Mouse (Mus musculus) limb, embryonic 11.5 days (tissue): ENCODE measurements at regions not wholly inside any gene's neighbourhood (a gene's known extent, or its start where the extent isn't known, plus 50 kb on each side); places are given as distances from the start of the nearest gene placed in this dataset.
"Not testable (repeated sequence)": the region's sequence is repeated elsewhere in the genome, so short reads cannot be mapped to it uniquely, and the experiment has no call there.

Experiments
- ATAC-seq: fragments of 200-750 bp; cut with Nextera tagmentation; 2 replicates; pipeline ENCODE4 v1.8.0; 2017; ENCODE audit warnings: low read depth; ENCODE audit not compliant: insufficient number of reproducible peaks, low FRiP score, low TSS enrichment
- DNase-seq: peaks from one replicate; pipeline ENCODE4 v3.0.0-alpha.2; 2015; ENCODE audit warnings: low spot score
- H3K27ac ChIP-seq: fragments of 300-500 bp; sonication (generic); replicated peaks from 2 replicates; pipeline ENCODE4 v1.5.1; 2014; ENCODE audit warnings: low read depth, mild to moderate bottlenecking, low read length
- H3K27me3 ChIP-seq: fragments of 300-500 bp; sonication (generic); 2 replicates; pipeline ENCODE4 v1.6.1; 2014; ENCODE audit warnings: mild to moderate bottlenecking, low read length, mixed read lengths; ENCODE audit not compliant: control insufficient read depth, insufficient read depth
- H3K36me3 ChIP-seq: fragments of 300-500 bp; sonication (generic); 2 replicates; pipeline ENCODE4 v1.6.1; 2014; ENCODE audit warnings: mild to moderate bottlenecking, low read length, moderate library complexity, mixed read lengths; ENCODE audit not compliant: control insufficient read depth, insufficient read depth
- H3K4me1 ChIP-seq: fragments of 300-500 bp; sonication (generic); 2 replicates; pipeline ENCODE4 v1.6.1; 2014; ENCODE audit warnings: low read length, mixed read lengths; ENCODE audit not compliant: control insufficient read depth, insufficient read depth
- H3K4me2 ChIP-seq: fragments of 300-500 bp; sonication (generic); 2 replicates; pipeline ENCODE4 v1.6.1; 2014; ENCODE audit warnings: low read depth, mild to moderate bottlenecking, moderate library complexity; ENCODE audit not compliant: severe bottlenecking
- H3K4me3 ChIP-seq: fragments of 300-500 bp; sonication (generic); 2 replicates; pipeline ENCODE4 v1.5.1; 2014; ENCODE audit warnings: low read depth, low read length
- H3K9ac ChIP-seq: fragments of 300-500 bp; sonication (generic); 2 replicates; pipeline ENCODE4 v1.6.1; 2014; ENCODE audit warnings: mild to moderate bottlenecking, low read length
- H3K9me3 ChIP-seq: fragments of 300-500 bp; sonication (generic); 2 replicates; pipeline ENCODE4 v1.6.1; 2016; ENCODE audit warnings: low read length; ENCODE audit not compliant: control insufficient read depth
- WGBS: fragments of 180-500 bp; shearing (Covaris S2); extraction: QIAGEN DNeasy Blood & Tissue Kit; methylation state at CpG from one replicate; pipeline ENCODE4 v1.1.7; 2014; 5-methylcytosine and 5-hydroxymethylcytosine counted together

- DNase-seq (no peak), ATAC-seq (no peak)
- WGBS: 92% methylated on average over 8 of the region's 8 CpGs
Observed at GRCm38 (mm10) chr8:103693531-103693930, 407.9 kb upstream of the Cdh5 start.

GRCm38 (mm10) chr8:103694331-103694891 is 407.0 kb upstream of the Cdh5 start:
- H3K27ac ChIP-seq: no peak overlapping the region
- H3K4me3 ChIP-seq: no peak overlapping the region
- no peaks in the 10 kb centered on the region for H3K27me3 ChIP-seq
- 16% methylated on average over 7 of the region's 7 CpGs for WGBS
- H3K4me2 ChIP-seq: no peak overlapping the region
- H3K9ac ChIP-seq: no peak overlapping the region
- no peaks in the 10 kb centered on the region for H3K9me3 ChIP-seq
- DNase-seq (peak; percentile 69), ATAC-seq (peak; percentile 87)
- no peaks in the 10 kb centered on the region for H3K36me3 ChIP-seq
- H3K4me1 ChIP-seq: peaks cover 9% of the 10 kb centered on the region

More at GRCm38 (mm10) chr8:103693531-103693930, 407.9 kb upstream of the Cdh5 start:
- Histone ChIP-seq H3K27me3 (no peaks in the 10 kb centered on the region), H3K4me3 (no peak overlapping the region), H3K27ac (no peak overlapping the region), H3K36me3 (no peaks in the 10 kb centered on the region), H3K4me2 (no peak overlapping the region), H3K4me1 (peaks cover 9% of the 10 kb centered on the region), H3K9ac (no peak overlapping the region), H3K9me3 (no peaks in the 10 kb centered on the region)

GRCm38 (mm10) chr8:103699016-103699520 is 402.4 kb upstream of the Cdh5 start:
- no peaks in the 10 kb centered on the region for H3K36me3 ChIP-seq
- H3K27me3 ChIP-seq: no peaks in the 10 kb centered on the region
- no peak overlapping the region for H3K4me3 ChIP-seq
- H3K4me2 ChIP-seq: no peak overlapping the region
- no peak overlapping the region for H3K9ac ChIP-seq
- DNase-seq (no peak), ATAC-seq (no peak)
- H3K4me1 ChIP-seq: peaks cover 5% of the 10 kb centered on the region
- 83% methylated on average over 1 of the region's 1 CpGs for WGBS
- H3K9me3 ChIP-seq: no peaks in the 10 kb centered on the region
- no peak overlapping the region for H3K27ac ChIP-seq

DNA sequence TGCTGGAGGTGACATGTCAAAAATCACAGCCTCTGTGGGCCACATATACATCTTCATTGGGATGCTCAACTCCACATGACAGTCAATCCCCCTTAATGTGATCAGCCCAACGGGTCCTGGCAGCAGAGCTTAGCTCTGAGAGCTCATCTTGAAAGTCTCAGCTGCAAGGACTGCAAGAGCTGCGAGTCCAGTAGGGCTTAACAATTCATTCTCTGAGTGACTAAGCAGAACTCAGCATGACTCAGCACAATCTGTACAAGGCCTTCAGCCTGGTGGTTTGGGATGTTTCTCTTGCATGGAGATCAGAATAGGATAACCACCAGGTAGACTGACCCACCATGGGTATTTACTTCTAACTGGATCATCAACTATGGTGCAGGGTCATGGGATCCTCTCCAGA is 399.2 kb upstream of the Cdh5 start:
- ATAC-seq (no peak), DNase-seq (no peak)
- no peak overlapping the region for H3K4me3 ChIP-seq
- WGBS: 79% methylated on average over 2 of the region's 2 CpGs
- no peaks in the 10 kb centered on the region for H3K36me3 ChIP-seq
- H3K4me1 ChIP-seq: no peaks in the 10 kb centered on the region
- no peak overlapping the region for H3K9ac ChIP-seq
- H3K27ac ChIP-seq: no peak overlapping the region
- no peaks in the 10 kb centered on the region for H3K9me3 ChIP-seq
- H3K4me2 ChIP-seq: no peak overlapping the region
- no peaks in the 10 kb centered on the region for H3K27me3 ChIP-seq

- Histone ChIP-seq H3K36me3 (no peaks in the 10 kb centered on the region), H3K4me1 (no peaks in the 10 kb centered on the region), H3K9me3 (no peaks in the 10 kb centered on the region), H3K27me3 (no peaks in the 10 kb centered on the region), H3K9ac (no peak overlapping the region), H3K4me2 (no peak overlapping the region), H3K4me3 (no peak overlapping the region), H3K27ac (no peak overlapping the region)
- ATAC-seq: no peak
- 76% methylated on average over 2 of the region's 2 CpGs for WGBS
- DNase-seq: no peak
Observed at GRCm38 (mm10) chr8:103706084-103706483, 395.3 kb upstream of the Cdh5 start.

DNA sequence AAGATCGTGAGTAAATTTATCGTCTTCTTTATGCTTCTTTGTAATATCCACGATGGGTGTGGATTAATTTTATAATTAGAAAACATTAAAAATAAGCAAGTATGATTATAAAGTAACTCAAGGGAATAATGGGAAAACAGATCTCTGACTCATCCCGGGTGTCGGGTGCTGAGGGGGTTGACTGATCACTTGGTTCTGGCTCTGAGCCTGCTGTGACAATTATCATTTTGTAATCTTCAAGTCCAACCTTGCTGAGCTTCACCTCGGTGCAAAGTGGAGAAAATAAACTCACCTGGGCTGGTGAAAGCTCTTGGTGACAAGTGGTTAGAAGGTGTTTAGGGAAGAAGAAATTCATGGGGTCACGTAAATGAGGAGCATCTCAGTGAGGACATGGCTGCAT is 390.6 kb upstream of the Cdh5 start:
- H3K9ac ChIP-seq, H3K4me1 ChIP-seq, H3K4me2 ChIP-seq, DNase-seq, H3K36me3 ChIP-seq, H3K27ac ChIP-seq, ATAC-seq, H3K27me3 ChIP-seq, H3K4me3 ChIP-seq, H3K9me3 ChIP-seq: not testable (repeated sequence)
- 86% methylated on average over 7 of the region's 7 CpGs for WGBS

- no peak overlapping the region for H3K27ac ChIP-seq
- ATAC-seq: no peak
- H3K36me3 ChIP-seq: no peaks in the 10 kb centered on the region
- H3K9ac ChIP-seq: no peak overlapping the region
- no peaks in the 10 kb centered on the region for H3K4me1 ChIP-seq
- DNase-seq: no peak
- no peak overlapping the region for H3K4me3 ChIP-seq
- H3K4me2 ChIP-seq: no peak overlapping the region
- no peaks in the 10 kb centered on the region for H3K9me3 ChIP-seq
- no peaks in the 10 kb centered on the region for H3K27me3 ChIP-seq
- 84% methylated on average over 4 of the region's 4 CpGs for WGBS
Observed at GRCm38 (mm10) chr8:103717723-103718122, 383.7 kb upstream of the Cdh5 start.

GRCm38 (mm10) chr8:103733466-103733865 is 368.0 kb upstream of the Cdh5 start:
- Histone ChIP-seq H3K9me3 (no peaks in the 10 kb centered on the region), H3K27me3 (no peaks in the 10 kb centered on the region), H3K9ac (no peak overlapping the region), H3K4me1 (no peaks in the 10 kb centered on the region), H3K4me3 (no peak overlapping the region), H3K36me3 (no peaks in the 10 kb centered on the region), H3K4me2 (no peak overlapping the region), H3K27ac (no peak overlapping the region)
- DNase-seq (no peak), ATAC-seq (no peak)
- 92% methylated on average over 3 of the region's 3 CpGs for WGBS

DNA sequence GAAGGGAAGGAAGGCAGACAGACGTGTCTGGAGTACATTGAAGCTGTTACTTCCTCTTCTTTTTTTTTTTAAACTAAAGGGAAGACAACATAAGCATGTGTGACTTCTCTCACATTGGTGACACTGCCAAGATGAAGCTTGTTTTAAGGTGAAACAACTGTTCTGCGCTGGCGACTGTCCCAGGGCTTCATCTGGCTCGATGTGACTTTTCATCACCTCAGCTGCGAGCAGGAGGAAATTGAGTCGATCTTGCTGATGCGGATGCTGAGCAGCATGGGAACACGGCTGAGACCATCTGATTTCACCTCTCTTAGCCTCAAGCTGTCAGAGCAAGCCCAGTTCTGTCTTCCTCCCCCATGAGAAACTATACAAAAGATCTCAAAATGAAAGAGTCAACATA is 363.1 kb upstream of the Cdh5 start:
- no peaks in the 10 kb centered on the region for H3K27me3 ChIP-seq
- ATAC-seq (no peak), DNase-seq (no peak)
- H3K4me3 ChIP-seq: no peak overlapping the region
- H3K9ac ChIP-seq: no peak overlapping the region
- H3K4me2 ChIP-seq: no peak overlapping the region
- H3K36me3 ChIP-seq: no peaks in the 10 kb centered on the region
- WGBS: 63% methylated on average over 8 of the region's 8 CpGs
- H3K27ac ChIP-seq: no peak overlapping the region
- no peaks in the 10 kb centered on the region for H3K9me3 ChIP-seq
- H3K4me1 ChIP-seq: no peaks in the 10 kb centered on the region
